Mouse (Mus musculus) NIH3T3 (cell line): ENCODE results near the gene Olfr646.

Source experiments
- DNase-seq: peaks from one replicate; pipeline ENCODE4 v3.0.0-alpha.2; 2012; ENCODE audit warnings: low read depth

Gene Olfr646

GRCm38 (mm10) chr7:104104757-104104972 lies at the start of gene Olfr646:
TSS of gene Olfr646 (plus strand) at chr7:104104873.
- DNase-seq = no peak

- no peak for DNase-seq
Observed at GRCm38 (mm10) chr7:104059215-104059614, 45.5 kb upstream of the Olfr646 start.

DNA sequence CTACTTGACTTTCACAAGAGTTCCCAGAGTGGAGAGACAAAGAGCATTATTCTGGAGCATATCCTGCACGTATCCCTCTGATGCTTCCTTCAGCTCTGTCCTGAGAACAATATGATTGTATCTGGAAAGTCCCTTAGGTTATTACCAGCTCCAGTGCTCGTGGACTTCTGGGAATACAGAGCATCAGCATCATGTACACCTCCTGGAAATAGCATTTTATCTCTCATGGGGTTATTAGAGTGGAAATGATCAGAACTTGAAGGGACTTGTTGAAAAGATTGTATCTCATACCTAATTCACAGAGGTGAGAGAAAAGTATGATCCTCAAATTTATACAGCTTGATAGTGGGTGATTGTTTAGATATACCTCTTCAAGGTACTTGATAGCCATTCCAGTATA lies 43.3 kb upstream of the Olfr646 start, which contains the start of gene 4930516K23Rik:
Gene 4930516K23Rik, minus strand, starts transcription at position 101 of the 400 bp plus-strand sequence.
- DNase-seq = no peak

- no peak for DNase-seq
Observed at GRCm38 (mm10) chr7:104071769-104072168, 32.9 kb upstream of the Olfr646 start, which contains the start of gene Olfr644. TSS of gene Olfr644 (minus strand) at chr7:104071869.

DNA sequence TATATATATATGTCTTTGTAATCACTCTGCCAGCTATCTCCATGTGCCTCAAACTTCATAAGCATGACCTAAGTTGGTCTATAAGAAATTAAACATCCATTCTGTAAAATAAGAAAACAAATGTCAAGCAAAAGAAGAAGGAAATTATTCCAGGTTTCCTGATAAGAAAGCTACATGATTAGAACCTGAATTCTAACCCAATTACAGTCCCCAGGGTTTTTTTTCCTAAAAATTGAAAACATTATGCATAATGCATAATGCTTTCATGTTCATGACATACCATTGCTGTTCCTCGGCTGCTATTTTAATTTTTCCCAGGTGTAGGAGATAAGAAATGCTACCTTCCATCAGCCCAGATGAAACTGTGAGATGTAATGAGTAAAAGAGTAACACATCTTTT lies 19.3 kb upstream of the Olfr646 start, which contains the start of gene Olfr645:
Gene Olfr645, minus strand, starts transcription at position 101 of the 400 bp plus-strand sequence.
- DNase-seq = no peak

GRCm38 (mm10) chr7:104103913-104104756 lies 538 bp upstream of the Olfr646 start:
- no peak for DNase-seq

- no peak for DNase-seq
Observed at GRCm38 (mm10) chr7:104129726-104130125, 25.1 kb downstream of the Olfr646 start, which contains the start of gene Ubqln5. TSS of gene Ubqln5 (minus strand) at chr7:104129826.

- DNase-seq = no peak
Observed at GRCm38 (mm10) chr7:104137305-104137704, 32.6 kb downstream of the Olfr646 start, which contains the start of gene Olfr643. TSS of gene Olfr643 (minus strand) at chr7:104137405.

- DNase-seq = no peak
Observed at GRCm38 (mm10) chr7:104143179-104143578, 38.5 kb downstream of the Olfr646 start, which contains the start of gene Ubqln3. TSS of gene Ubqln3 (minus strand) at chr7:104143279.

- no peak for DNase-seq
Observed at GRCm38 (mm10) chr7:104150456-104150855, 45.8 kb downstream of the Olfr646 start, which contains the start of gene Ubqlnl. TSS of gene Ubqlnl (minus strand) at chr7:104150556.
